In genomic region chr1:133311946-133312345, GRCm38 (mm10) we compare ENCODE assay signal across 10 mouse cellular contexts. TPM values are rescaled to one million over a fixed set of nuclear protein-coding genes. Genes with fewer than 3 reads are reported as not detected.
DNase-seq lines count a peak whose midpoint lies in the region; ATAC-seq lines count a peak whose summit lies in the region.
"Had no signal": no experiment of that assay in that cellular context is flagged by ENCODE, and none has a peak within 500 bp of the region (broad histone marks: within the 10 kb centered on the region; RNA-seq: fewer than 3 reads in every experiment).

No protein-coding gene starts in this region.

- DNase-seq in kidney, postnatal 4 days, result no peak
- peak; percentile 82 for DNase-seq in forebrain, embryonic 14.5 days (ENCODE audit: low spot score)
- peak; percentile 66 to 75 for DNase-seq in layer of hippocampus, adult 8-10 months (ENCODE audit: low spot score in 2 of 2)
- no peak for DNase-seq in thymus, postnatal 36 days
- no peak for DNase-seq in gastrocnemius, postnatal 4 days (ENCODE audit: low spot score in 2 of 2)
- no peak for DNase-seq in kidney, postnatal 10 days
- DNase-seq: liver, embryonic 13.5 days had no signal

- H3K4me2 ChIP-seq in kidney, embryonic 14.5 days (replicated peaks; ENCODE audit: low read depth, low read length), result no peak overlapping the region
- H3K4me2 ChIP-seq in forebrain, embryonic 14.5 days (ENCODE audit: low read length), result no peak overlapping the region
- 0 out of 2 replicates have a peak overlapping the region, but pooled peaks have one; percentile 23 for H3K4me2 ChIP-seq in midbrain, embryonic 16.5 days (ENCODE audit: low read length)
- H3K4me2 ChIP-seq: liver, embryonic 13.5 days had no signal

- H3K27me3 ChIP-seq in kidney, embryonic 14.5 days (ENCODE audit: control insufficient read depth, insufficient read depth, low read length), result no peaks in the 10 kb centered on the region
- H3K27me3 ChIP-seq in forebrain, embryonic 14.5 days (replicated peaks; ENCODE audit: control insufficient read depth, insufficient read depth, low read length), result no peaks in the 10 kb centered on the region
- H3K27me3 ChIP-seq in midbrain, embryonic 16.5 days (ENCODE audit: control insufficient read depth, insufficient read depth, low read depth, low read length), result no peaks in the 10 kb centered on the region
- H3K27me3 ChIP-seq: liver, embryonic 13.5 days had no signal

- no peaks in the 10 kb centered on the region for H3K9me3 ChIP-seq in kidney, embryonic 14.5 days (ENCODE audit: control insufficient read depth, low read length)
- H3K9me3 ChIP-seq in forebrain, embryonic 14.5 days (replicated peaks; ENCODE audit: control insufficient read depth, low read length), result no peaks in the 10 kb centered on the region
- no peaks in the 10 kb centered on the region for H3K9me3 ChIP-seq in midbrain, embryonic 16.5 days (replicated peaks; ENCODE audit: control insufficient read depth, low read length, poor library complexity, severe bottlenecking)
- H3K9me3 ChIP-seq: liver, embryonic 13.5 days had no signal

- H3K9ac ChIP-seq in kidney, embryonic 14.5 days (ENCODE audit: low read depth, low read length), result 0 out of 2 replicates have a peak overlapping the region, but pooled peaks have one; percentile 18
- no peak overlapping the region; the same call in 1 of the 2 replicates for H3K9ac ChIP-seq in forebrain, embryonic 14.5 days (ENCODE audit: low read length)
- peak overlapping the region; percentile 36; the same call in 1 of the 2 replicates for H3K9ac ChIP-seq in midbrain, embryonic 16.5 days (ENCODE audit: low read depth, low read length)
- H3K9ac ChIP-seq: liver, embryonic 13.5 days had no signal

- H3K27ac ChIP-seq in kidney, embryonic 14.5 days (ENCODE audit: low read depth, low read length), result no peak overlapping the region
- peak overlapping the region; percentile 36; the same call in 1 of the 2 replicates for H3K27ac ChIP-seq in forebrain, embryonic 14.5 days (ENCODE audit: low read depth, low read length)
- H3K27ac ChIP-seq in midbrain, embryonic 16.5 days (ENCODE audit: low read length), result 0 out of 2 replicates have a peak overlapping the region, but pooled peaks have one; percentile 11
- H3K27ac ChIP-seq: liver, embryonic 13.5 days had no signal

- no peak for ATAC-seq in kidney, embryonic 14.5 days (ENCODE audit: low FRiP score, low TSS enrichment)
- peak; percentile 83 for ATAC-seq in forebrain, embryonic 14.5 days
- ATAC-seq in midbrain, embryonic 16.5 days, result peak; percentile 44; the same call in 1 of the 2 replicates

- no peaks in the 10 kb centered on the region for H3K36me3 ChIP-seq in kidney, embryonic 14.5 days (ENCODE audit: control insufficient read depth, insufficient read depth, low read length)
- H3K36me3 ChIP-seq in forebrain, embryonic 14.5 days (ENCODE audit: control insufficient read depth, insufficient read depth, low read length), result no peaks in the 10 kb centered on the region
- H3K36me3 ChIP-seq in midbrain, embryonic 16.5 days (ENCODE audit: control insufficient read depth, insufficient read depth, low read length), result no peaks in the 10 kb centered on the region
- H3K36me3 ChIP-seq: liver, embryonic 13.5 days had no signal

- H3K4me1 ChIP-seq in kidney, embryonic 14.5 days (ENCODE audit: control insufficient read depth, insufficient read depth, low read length), result peaks cover 8% of the 10 kb centered on the region
- peaks cover 10% of the 10 kb centered on the region; the same call in 1 of the 2 replicates for H3K4me1 ChIP-seq in forebrain, embryonic 14.5 days (ENCODE audit: control insufficient read depth, insufficient read depth, low read length)
- peaks cover 6% of the 10 kb centered on the region for H3K4me1 ChIP-seq in midbrain, embryonic 16.5 days (ENCODE audit: control insufficient read depth, insufficient read depth, low read length)

- WGBS in kidney, embryonic 14.5 days, result 30% methylated on average over 10 of the region's 10 CpGs
- WGBS in forebrain, embryonic 14.5 days, result 14% methylated on average over 10 of the region's 10 CpGs
- 13% methylated on average over 10 of the region's 10 CpGs for WGBS in midbrain, embryonic 16.5 days

- no peak overlapping the region for H3K4me3 ChIP-seq in kidney, embryonic 14.5 days (ENCODE audit: low read length)
- no peak overlapping the region for H3K4me3 ChIP-seq in forebrain, embryonic 14.5 days (ENCODE audit: low read depth, low read length)
- no peak overlapping the region for H3K4me3 ChIP-seq in midbrain, embryonic 16.5 days (ENCODE audit: low read depth, low read length)
- H3K4me3 ChIP-seq: liver, embryonic 13.5 days had no signal

RNA-seq across cellular contexts. Expression of gene Golt1a, which starts 2.3 kb away (rescaled TPM):
- 2.6 and 6.1 TPM in 2 replicates for polyA plus RNA-seq in kidney, embryonic 14.5 days (2014; fragmentation: Nextera tagmentation; extraction: Ambion mirVana)
- not detected in 2 replicates for polyA plus RNA-seq in forebrain, embryonic 14.5 days (2014; fragmentation: Nextera tagmentation; extraction: Ambion mirVana)
- total RNA-seq in layer of hippocampus, adult 8-10 months (2022), result not detected
- polyA plus RNA-seq in midbrain, embryonic 16.5 days (2015; fragmentation: Nextera tagmentation; extraction: Ambion mirVana), result not detected in 2 replicates
- total RNA-seq in gastrocnemius, postnatal 4 days (2021), result not detected
- total RNA-seq: ES-E14 had no signal

RNA-seq across cellular contexts. Expression of gene Kiss1, which starts 9.7 kb away (rescaled TPM):
- not detected in 2 replicates for polyA plus RNA-seq in kidney, embryonic 14.5 days (2014; fragmentation: Nextera tagmentation; extraction: Ambion mirVana)
- not detected in 2 replicates for polyA plus RNA-seq in forebrain, embryonic 14.5 days (2014; fragmentation: Nextera tagmentation; extraction: Ambion mirVana)
- not detected for total RNA-seq in layer of hippocampus, adult 8-10 months (2022)
- not detected in 2 replicates for polyA plus RNA-seq in midbrain, embryonic 16.5 days (2015; fragmentation: Nextera tagmentation; extraction: Ambion mirVana)
- total RNA-seq in gastrocnemius, postnatal 4 days (2021), result not detected
- total RNA-seq: ES-E14 had no signal
- polyA plus RNA-seq: liver, embryonic 13.5 days had no signal

RNA-seq across cellular contexts. Expression of gene Ren1, which starts 38.4 kb away (rescaled TPM):
- 50.2 and 92.1 TPM in 2 replicates for polyA plus RNA-seq in kidney, embryonic 14.5 days (2014; fragmentation: Nextera tagmentation; extraction: Ambion mirVana)
- polyA plus RNA-seq in forebrain, embryonic 14.5 days (2014; fragmentation: Nextera tagmentation; extraction: Ambion mirVana), result 0.22 TPM in 1 of 2 replicates, not detected in the other
- not detected for total RNA-seq in layer of hippocampus, adult 8-10 months (2022)
- 0.35 TPM in 1 of 2 replicates, not detected in the other for polyA plus RNA-seq in midbrain, embryonic 16.5 days (2015; fragmentation: Nextera tagmentation; extraction: Ambion mirVana)
- not detected for total RNA-seq in gastrocnemius, postnatal 4 days (2021)

RNA-seq across cellular contexts. Expression of gene Etnk2, which starts 51.4 kb away (rescaled TPM):
- 1.7 and 2.0 TPM in 2 replicates for polyA plus RNA-seq in kidney, embryonic 14.5 days (2014; fragmentation: Nextera tagmentation; extraction: Ambion mirVana)
- 4.2 and 5.0 TPM in 2 replicates for polyA plus RNA-seq in forebrain, embryonic 14.5 days (2014; fragmentation: Nextera tagmentation; extraction: Ambion mirVana)
- total RNA-seq in layer of hippocampus, adult 8-10 months (2022), result 1 to 10 TPM; 2.0 to 3.3 (median 2.5) TPM
- 24.6 and 26.5 TPM in 2 replicates for polyA plus RNA-seq in midbrain, embryonic 16.5 days (2015; fragmentation: Nextera tagmentation; extraction: Ambion mirVana)
- under 1 TPM; 0.42 to 0.60 TPM for total RNA-seq in gastrocnemius, postnatal 4 days (2021)

Comparison
In these comparisons a context has a peak if more than half of its experiments do, and no peak if none do; other contexts are left out.
1. DNase-seq: peak in forebrain, embryonic 14.5 days (single experiment) and layer of hippocampus, adult 8-10 months (2 of 2); none in kidney, postnatal 4 days (0 of 2), thymus, postnatal 36 days (0 of 2), gastrocnemius, postnatal 4 days (0 of 2) and kidney, postnatal 10 days (single experiment).
2. RNA of gene Ren1, which starts 38.4 kb away (polyA plus RNA-seq): 50.2 to 92.1 TPM in kidney, embryonic 14.5 days; 0.22 TPM in forebrain, embryonic 14.5 days and 0.35 TPM in midbrain, embryonic 16.5 days; every median in the first group is over 10 times any median in the second.